Mouse (Mus musculus): ENCODE results near the gene Pdia6. TPM values are rescaled to one million over a fixed set of nuclear protein-coding genes. Genes with fewer than 3 reads are reported as not detected.

Gene Pdia6
- 173 TPM for polyA plus RNA-seq (2017; shearing (Covaris generic))

DNA sequence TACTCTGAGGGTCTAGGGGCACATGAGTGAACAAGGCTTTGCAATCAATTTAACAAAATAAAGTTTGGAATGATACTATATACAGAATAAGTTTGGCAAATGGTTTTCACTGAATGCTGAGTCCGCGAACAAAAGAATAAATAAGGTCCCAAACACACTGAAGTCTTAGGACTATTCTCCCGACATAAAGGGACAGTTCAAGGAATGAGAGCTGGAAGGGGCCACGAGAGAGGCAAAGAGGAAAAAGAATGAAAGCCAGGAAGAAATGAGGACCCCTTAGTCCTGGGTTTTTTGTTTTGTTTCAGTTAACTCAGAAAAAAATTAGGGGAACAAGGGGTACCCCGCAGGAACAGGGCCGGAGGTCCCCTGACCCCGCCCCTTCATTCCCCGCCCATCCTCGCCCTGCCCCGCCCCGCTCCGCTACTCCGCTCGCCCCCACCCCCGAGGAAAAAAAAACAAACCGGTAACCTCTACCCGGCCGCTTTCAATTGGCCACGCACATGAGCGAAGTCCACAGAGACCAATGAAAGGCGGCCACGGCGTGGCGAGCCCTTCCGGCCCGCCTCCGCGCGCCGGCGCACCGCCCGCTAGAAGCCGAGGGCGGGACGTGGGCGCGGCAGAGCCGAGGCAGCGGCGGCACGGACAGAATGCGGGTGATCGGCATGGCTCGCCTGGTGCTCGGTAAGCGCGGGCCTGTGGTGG, at the start of gene Pdia6:
Gene Pdia6, plus strand, starts transcription at position 575 of the 702 bp plus-strand sequence.

DNA sequence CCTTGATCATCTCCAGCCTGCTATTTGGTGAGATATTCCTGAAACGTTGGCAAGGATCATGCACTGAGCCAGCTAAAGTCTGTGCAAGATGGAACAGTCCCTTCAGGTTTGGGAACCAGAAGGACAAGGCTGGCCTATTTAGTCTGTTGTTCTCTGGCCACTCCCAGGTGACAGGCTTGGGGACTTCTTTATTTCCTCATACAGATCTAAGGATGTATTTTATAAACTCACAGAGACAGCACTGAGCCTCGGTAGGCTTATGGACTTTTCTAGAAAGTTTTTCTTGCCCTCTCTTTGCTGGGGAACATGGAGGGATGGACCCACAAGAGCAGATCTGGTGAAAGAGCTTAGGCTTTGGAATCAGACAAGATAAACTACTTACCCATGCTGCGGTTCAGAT, 62.9 kb downstream of the Pdia6 start, which contains the start of gene Atp6v1c2:
Gene Atp6v1c2, minus strand, starts transcription at position 101 of the 400 bp plus-strand sequence.

Other genes with a start within 250 kb of the Pdia6 start
- 0.20 TPM for gene Kcnf1, start 89.7 kb upstream of the Pdia6 start, polyA plus RNA-seq (2017; shearing (Covaris generic))
- gene Atp6v1c2, start 62.8 kb downstream of the Pdia6 start, polyA plus RNA-seq (2017; shearing (Covaris generic)): not detected
- 31.3 TPM for gene Nol10, start 81.9 kb downstream of the Pdia6 start, polyA plus RNA-seq (2017; shearing (Covaris generic))